Mouse (Mus musculus) thymus, adult 2 months (tissue): ENCODE measurements at regions not wholly inside any gene's neighbourhood (a gene's known extent, or its start where the extent isn't known, plus 50 kb on each side); places are given as distances from the start of the nearest gene placed in this dataset.

Experiments
- CTCF ChIP-seq: fragments of 200-500 bp; IDR thresholded peaks from 2 replicates; pipeline ENCODE4 v1.5.1; 2012; ENCODE audit warnings: mild to moderate bottlenecking, control low read depth, low read length, moderate library complexity, borderline replicate concordance; ENCODE audit not compliant: control insufficient read depth, poor library complexity, insufficient read depth; ENCODE audit errors: extremely low read depth
- POLR2A ChIP-seq: fragments of 200-500 bp; IDR thresholded peaks from 2 replicates; pipeline ENCODE4 v1.6.1; 2012; ENCODE audit warnings: mild to moderate bottlenecking, low read length, control low read depth, moderate library complexity; ENCODE audit not compliant: control insufficient read depth, poor library complexity, insufficient read depth; ENCODE audit errors: extremely low read depth

DNA sequence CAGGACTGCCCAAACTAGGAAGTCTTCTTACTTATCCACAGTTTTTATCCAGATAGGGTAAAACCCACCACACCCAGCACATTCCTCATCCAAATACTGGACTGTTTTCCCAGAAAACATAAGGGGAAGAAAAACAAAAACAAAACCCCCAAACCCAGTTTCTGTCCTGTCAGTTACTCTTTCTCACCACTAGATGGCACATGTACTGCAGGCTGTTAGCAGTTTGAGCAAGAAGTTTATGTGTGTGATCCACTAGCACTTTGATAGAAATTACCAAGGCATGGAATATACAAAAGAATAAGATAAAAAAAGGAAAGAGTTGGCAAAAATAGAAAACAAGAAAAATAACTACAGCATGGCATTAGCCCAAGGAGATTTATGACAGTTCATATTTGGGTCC is 76.2 kb upstream of the Chd6 start:
- TF ChIP-seq CTCF, result no peak
- TF ChIP-seq POLR2A, result no peak
